Mouse (Mus musculus): ENCODE measurements at regions not wholly inside any gene's neighbourhood (a gene's known extent, or its start where the extent isn't known, plus 50 kb on each side); places are given as distances from the start of the nearest gene placed in this dataset.

DNA sequence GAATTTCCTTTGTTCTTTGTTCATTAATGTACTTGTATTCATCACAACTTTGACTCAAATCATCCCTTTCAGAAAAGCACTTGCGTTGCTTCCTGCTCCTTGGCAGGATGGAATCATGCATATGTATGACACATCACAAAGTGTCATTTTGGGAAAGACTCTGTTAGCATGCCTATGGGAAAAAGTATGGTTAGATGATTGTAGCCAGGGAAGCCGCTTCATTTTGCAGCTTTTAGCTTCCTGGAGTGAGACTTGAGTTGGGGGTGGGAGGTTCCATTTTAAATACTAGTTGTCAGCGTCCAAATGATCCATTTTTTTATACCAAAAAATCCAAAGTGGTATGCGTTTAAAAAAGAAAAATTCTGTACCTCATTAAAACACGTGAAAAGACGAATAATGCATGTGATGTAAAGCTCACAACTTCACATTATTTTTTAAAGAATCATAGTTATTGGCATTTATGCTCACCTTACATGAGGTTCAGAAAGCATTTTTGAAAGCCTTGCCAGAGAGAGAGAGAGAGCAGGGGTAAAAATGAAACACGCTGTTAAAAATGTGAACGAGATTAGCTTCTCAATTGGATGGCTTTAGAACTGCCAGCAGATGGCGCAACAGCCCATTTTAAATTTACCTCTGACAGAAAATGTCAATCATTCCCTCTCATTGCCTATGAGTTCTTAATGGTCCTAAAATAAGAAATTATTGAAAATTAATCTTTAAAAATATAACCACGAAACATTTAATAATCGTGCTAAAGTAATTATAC, 57.6 kb upstream of the Akr1e1 start:
- Histone ChIP-seq H3K4me3 (replicated peaks; ENCODE audit: low read depth, low read length) (no peak overlapping the region), H3K9ac (ENCODE audit: low read depth, low read length) (no peak overlapping the region), H3K4me1 (replicated peaks; ENCODE audit: insufficient read depth, low read length) (no peaks in the 10 kb centered on the region), H3K36me3 (ENCODE audit: insufficient read depth, low read length) (no peaks in the 10 kb centered on the region), H3K4me2 (ENCODE audit: low read length) (no peak overlapping the region), H3K27ac (no peak overlapping the region), H3K27me3 (ENCODE audit: insufficient read depth, low read length) (no peaks in the 10 kb centered on the region), H3K9me3 (replicated peaks; ENCODE audit: low read length) (no peaks in the 10 kb centered on the region)
- ATAC-seq (replicated peaks; ENCODE audit: low FRiP score, low read depth) (no peak), DNase-seq (ENCODE audit: low spot score) (peak; percentile 71)
- WGBS, result 39% methylated on average over 11 of the region's 11 CpGs
- TF ChIP-seq CTCF (IDR thresholded peaks at IDR 0.05; ENCODE audit: low read depth), result peak; percentile 82

DNA sequence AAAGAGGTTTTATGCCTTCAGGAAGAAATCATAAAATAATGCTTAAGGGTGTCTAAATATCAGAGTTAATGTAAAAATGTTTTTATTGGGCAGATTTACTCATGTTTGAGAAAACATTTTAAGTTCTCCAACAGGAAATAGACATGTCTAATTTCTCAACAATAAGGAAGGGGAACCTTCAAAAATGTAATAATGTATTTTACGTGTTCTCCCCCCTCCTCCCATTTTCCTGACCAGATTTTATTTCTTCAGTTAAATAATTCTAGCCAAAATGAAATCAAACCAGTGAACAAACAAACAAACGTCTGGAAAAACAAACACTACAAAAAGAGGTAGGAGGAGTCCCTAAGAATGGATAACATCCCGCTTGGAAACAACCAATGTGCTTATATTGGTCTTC, 54.4 kb upstream of the Akr1e1 start:
- no peak for ATAC-seq (replicated peaks; ENCODE audit: low FRiP score, low read depth)
- Histone ChIP-seq H3K4me2 (ENCODE audit: low read length) (no peak overlapping the region), H3K27me3 (ENCODE audit: insufficient read depth, low read length) (no peaks in the 10 kb centered on the region), H3K9ac (ENCODE audit: low read depth, low read length) (no peak overlapping the region), H3K4me3 (replicated peaks; ENCODE audit: low read depth, low read length) (no peak overlapping the region), H3K4me1 (replicated peaks; ENCODE audit: insufficient read depth, low read length) (no peaks in the 10 kb centered on the region), H3K36me3 (ENCODE audit: insufficient read depth, low read length) (no peaks in the 10 kb centered on the region), H3K9me3 (replicated peaks; ENCODE audit: low read length) (no peaks in the 10 kb centered on the region), H3K27ac (no peak overlapping the region)
- peak; percentile 52 for DNase-seq (ENCODE audit: low spot score)
- 35% methylated on average over 3 of the region's 3 CpGs for WGBS
- no peak for TF ChIP-seq CTCF (IDR thresholded peaks at IDR 0.05; ENCODE audit: low read depth)

DNA sequence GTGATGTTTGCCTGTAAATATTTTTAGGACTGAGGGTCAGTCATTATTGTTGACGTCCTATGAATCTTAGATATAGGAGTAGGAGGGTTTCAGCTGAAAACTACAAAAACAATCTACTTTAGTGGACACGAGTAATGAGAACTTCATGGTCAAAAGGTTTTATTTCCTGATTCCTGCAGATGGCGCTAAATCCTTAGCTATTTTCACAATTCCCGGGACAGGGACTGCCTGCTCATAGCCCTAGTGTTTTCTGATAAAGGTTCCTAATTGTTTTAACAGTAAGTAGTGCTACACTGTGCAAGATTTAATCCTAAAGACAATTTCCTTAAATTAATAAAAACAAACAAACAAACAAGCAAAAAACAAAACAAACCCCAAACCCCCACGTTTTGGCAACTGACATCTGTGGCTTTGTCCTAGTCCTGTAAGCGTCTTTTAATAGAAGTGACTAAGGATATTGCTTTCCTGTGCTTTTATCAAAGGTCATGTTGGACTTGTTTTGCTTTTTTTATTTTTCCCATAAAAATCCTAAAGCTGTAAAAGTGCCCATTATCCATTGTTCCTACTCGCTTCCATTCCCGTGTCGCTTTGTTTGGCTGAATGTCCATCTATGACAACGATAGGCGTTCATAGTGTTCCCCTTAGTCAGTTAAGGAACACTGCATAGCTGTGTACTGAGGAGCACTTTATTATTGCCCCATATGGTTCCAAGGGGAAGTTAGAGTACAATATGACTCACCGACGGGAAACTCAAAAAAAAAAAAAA, 53.5 kb upstream of the Akr1e1 start:
- WGBS, result 31% methylated on average over 13 of the region's 13 CpGs
- DNase-seq (ENCODE audit: low spot score), result peak; percentile 93
- Histone ChIP-seq H3K4me1 (replicated peaks; ENCODE audit: insufficient read depth, low read length) (no peaks in the 10 kb centered on the region), H3K4me2 (ENCODE audit: low read length) (peak overlapping the region; percentile 37; the same call in 1 of the 2 replicates), H3K27me3 (ENCODE audit: insufficient read depth, low read length) (no peaks in the 10 kb centered on the region), H3K36me3 (ENCODE audit: insufficient read depth, low read length) (no peaks in the 10 kb centered on the region), H3K4me3 (replicated peaks; ENCODE audit: low read depth, low read length) (no peak overlapping the region), H3K9me3 (replicated peaks; ENCODE audit: low read length) (no peaks in the 10 kb centered on the region), H3K27ac (no peak overlapping the region), H3K9ac (ENCODE audit: low read depth, low read length) (no peak overlapping the region)
- TF ChIP-seq CTCF (IDR thresholded peaks at IDR 0.05; ENCODE audit: low read depth), result peak; percentile 81
- ATAC-seq (replicated peaks; ENCODE audit: low FRiP score, low read depth), result peak; percentile 77

All from kidney, postnatal 0 days (tissue).